Mouse (Mus musculus): ENCODE results near the gene Adamts15.

GRCm38 (mm10) chr9:30879248-30879946 lies 42.9 kb downstream of the Adamts15 start:
- TF ChIP-seq EP300 (IDR thresholded peaks at IDR 0.05; ENCODE audit: low read depth) (no peak), CTCF (IDR thresholded peaks at IDR 0.05; ENCODE audit: low read depth) (no peak)

Measured in liver, embryonic 14.5 days (tissue).